Mouse (Mus musculus): ENCODE measurements around the gene Dync1li1. TPM values are rescaled to one million over a fixed set of nuclear protein-coding genes. Genes with fewer than 3 reads are reported as not detected.
A peak's percentile ranks its signal among the peaks of the same experiment; 100 is the strongest.

The Dync1li1 gene
- total RNA-seq (2014; rRNA removed) (136 and 152 TPM in 2 replicates), polyA plus RNA-seq (2015; fragmentation: Nextera tagmentation; extraction: Ambion mirVana) (127 and 145 TPM in 2 replicates)

- 2% methylated on average over 57 of the region's 57 CpGs for WGBS
Observed at GRCm38 (mm10) chr9:114688252-114688952, at the start of gene Dync1li1. Dync1li1 (plus strand) TSS chr9:114688790.

GRCm38 (mm10) chr9:114639186-114639748, 49.3 kb upstream of the Dync1li1 start:
- no peak for ATAC-seq
- no peak for DNase-seq
- H3K27me3 ChIP-seq (ENCODE audit: insufficient read depth, low read length) = 0 out of 2 replicates have a peak, but pooled peaks cover 4% of the 10 kb centered on the region

More at GRCm38 (mm10) chr9:114688252-114688952, at the start of gene Dync1li1:
- H3K27ac ChIP-seq (ENCODE audit: low read depth, low read length) = peak within 1 kb of the TSS; percentile 99
- DNase-seq (peak; percentile 98), ATAC-seq (peak; percentile 96)
- H3K9me3 ChIP-seq (ENCODE audit: low read length) = no peaks in the 10 kb centered on the region
- H3K9ac ChIP-seq = peak within 1 kb of the TSS; percentile 97
- TF ChIP-seq CTCF (IDR thresholded peaks at IDR 0.05; ENCODE audit: low read depth) = no peak
- H3K4me2 ChIP-seq (ENCODE audit: low read depth) = peak within 1 kb of the TSS; percentile 66
- H3K36me3 ChIP-seq (ENCODE audit: insufficient read depth) = peaks cover 16% of the 10 kb centered on the region
- no peaks in the 10 kb centered on the region for H3K27me3 ChIP-seq (ENCODE audit: insufficient read depth, low read length)
- H3K4me1 ChIP-seq (ENCODE audit: insufficient read depth) = peaks cover 20% of the 10 kb centered on the region
- H3K4me3 ChIP-seq (ENCODE audit: low read depth, low read length) = peak within 1 kb of the TSS; percentile 76

GRCm38 (mm10) chr9:114639839-114640646, 48.5 kb upstream of the Dync1li1 start, which contains the start of gene Cnot10:
Cnot10 (minus strand) TSS chr9:114640184.
- Histone ChIP-seq H3K27me3 (ENCODE audit: insufficient read depth, low read length) (0 out of 2 replicates have a peak, but pooled peaks cover 4% of the 10 kb centered on the region), H3K4me2 (ENCODE audit: low read depth) (peak within 1 kb of the TSS; percentile 83), H3K4me1 (ENCODE audit: insufficient read depth) (peaks cover 10% of the 10 kb centered on the region), H3K27ac (ENCODE audit: low read depth, low read length) (peak within 1 kb of the TSS; percentile 85), H3K9ac (peak within 1 kb of the TSS; percentile 70), H3K36me3 (ENCODE audit: insufficient read depth) (no peaks in the 10 kb centered on the region; the same call in 1 of the 2 replicates), H3K9me3 (ENCODE audit: low read length) (no peaks in the 10 kb centered on the region), H3K4me3 (ENCODE audit: low read depth, low read length) (peak within 1 kb of the TSS; percentile 83)
- peak; percentile 99 for DNase-seq
- 4% methylated on average over 51 of the region's 51 CpGs for WGBS
- peak; percentile 100 for ATAC-seq
- TF ChIP-seq CTCF (IDR thresholded peaks at IDR 0.05; ENCODE audit: low read depth) = peak; percentile 66

More at GRCm38 (mm10) chr9:114639186-114639748, 49.3 kb upstream of the Dync1li1 start:
- peak overlapping the region; percentile 83 for H3K4me3 ChIP-seq (ENCODE audit: low read depth, low read length)
- H3K9ac ChIP-seq = peak overlapping the region; percentile 70
- 14% methylated on average over 18 of the region's 18 CpGs for WGBS
- peak overlapping the region; percentile 85 for H3K27ac ChIP-seq (ENCODE audit: low read depth, low read length)
- peaks cover 10% of the 10 kb centered on the region for H3K4me1 ChIP-seq (ENCODE audit: insufficient read depth)
- H3K36me3 ChIP-seq (ENCODE audit: insufficient read depth) = no peaks in the 10 kb centered on the region; the same call in 1 of the 2 replicates
- TF ChIP-seq CTCF (IDR thresholded peaks at IDR 0.05; ENCODE audit: low read depth) = no peak
- no peaks in the 10 kb centered on the region for H3K9me3 ChIP-seq (ENCODE audit: low read length)
- peak overlapping the region; percentile 83 for H3K4me2 ChIP-seq (ENCODE audit: low read depth)

GRCm38 (mm10) chr9:114646556-114647505, 41.8 kb upstream of the Dync1li1 start:
- no peak overlapping the region for H3K4me2 ChIP-seq (ENCODE audit: low read depth)
- no peak overlapping the region for H3K27ac ChIP-seq (ENCODE audit: low read depth, low read length)
- no peak for DNase-seq
- WGBS = 90% methylated on average over 12 of the region's 12 CpGs
- no peak for TF ChIP-seq CTCF (IDR thresholded peaks at IDR 0.05; ENCODE audit: low read depth)
- H3K4me1 ChIP-seq (ENCODE audit: insufficient read depth) = no peaks in the 10 kb centered on the region
- no peak for ATAC-seq
- H3K9me3 ChIP-seq (ENCODE audit: low read length) = no peaks in the 10 kb centered on the region
- no peaks in the 10 kb centered on the region for H3K27me3 ChIP-seq (ENCODE audit: insufficient read depth, low read length)
- no peaks in the 10 kb centered on the region for H3K36me3 ChIP-seq (ENCODE audit: insufficient read depth)
- no peak overlapping the region for H3K9ac ChIP-seq
- no peak overlapping the region for H3K4me3 ChIP-seq (ENCODE audit: low read depth, low read length)

- H3K9ac ChIP-seq = no peak overlapping the region
- H3K4me2 ChIP-seq (ENCODE audit: low read depth) = no peak overlapping the region
- ATAC-seq (no peak), DNase-seq (no peak)
- no peak for TF ChIP-seq CTCF (IDR thresholded peaks at IDR 0.05; ENCODE audit: low read depth)
- H3K27me3 ChIP-seq (ENCODE audit: insufficient read depth, low read length) = no peaks in the 10 kb centered on the region
- WGBS = 83% methylated on average over 28 of the region's 28 CpGs
- no peak overlapping the region for H3K27ac ChIP-seq (ENCODE audit: low read depth, low read length)
- no peaks in the 10 kb centered on the region for H3K4me1 ChIP-seq (ENCODE audit: insufficient read depth)
- no peaks in the 10 kb centered on the region for H3K9me3 ChIP-seq (ENCODE audit: low read length)
- H3K36me3 ChIP-seq (ENCODE audit: insufficient read depth) = no peaks in the 10 kb centered on the region
- no peak overlapping the region for H3K4me3 ChIP-seq (ENCODE audit: low read depth, low read length)
Observed at GRCm38 (mm10) chr9:114647506-114648432, 40.8 kb upstream of the Dync1li1 start.
